Mouse (Mus musculus): ENCODE results near the gene Gm10638. TPM values are rescaled to one million over a fixed set of nuclear protein-coding genes. Genes with fewer than 3 reads are reported as not detected.

The Gm10638 gene
- polyA plus RNA-seq, 1 experiment from 2014 or later: 5.9 TPM

Other genes starting within 250 kb of the Gm10638 start
- 0.12 and 0.17 TPM in 2 replicates for gene Abcc12, start 165.0 kb upstream of the Gm10638 start, polyA plus RNA-seq (2015; fragmentation: Nextera tagmentation; extraction: Ambion mirVana)
- 89.7 and 93.6 TPM in 2 replicates for gene Lonp2, start 121.7 kb upstream of the Gm10638 start, polyA plus RNA-seq (2015; fragmentation: Nextera tagmentation; extraction: Ambion mirVana)
- 62.9 and 67.9 TPM in 2 replicates for gene Siah1a, start 235 bp downstream of the Gm10638 start, polyA plus RNA-seq (2015; fragmentation: Nextera tagmentation; extraction: Ambion mirVana)
- gene N4bp1, start 139.6 kb downstream of the Gm10638 start, polyA plus RNA-seq (2015; fragmentation: Nextera tagmentation; extraction: Ambion mirVana): 8.7 and 8.9 TPM in 2 replicates